In genomic region chr8:87609651-87610192, GRCm38 (mm10) we compare ENCODE assay signal across 33 mouse cellular contexts. TPM values are rescaled to one million over a fixed set of nuclear protein-coding genes. Genes with fewer than 3 reads are reported as not detected.
DNase-seq lines count a peak whose midpoint lies in the region; ATAC-seq lines count a peak whose summit lies in the region.
"Had no signal": no experiment of that assay in that cellular context is flagged by ENCODE, and none has a peak within 500 bp of the region (broad histone marks: within the 10 kb centered on the region; RNA-seq: fewer than 3 reads in every experiment).

No protein-coding gene starts in this region.

- 0 out of 2 replicates have a peak, but pooled peaks have one; percentile 39 for ATAC-seq in embryonic facial prominence, embryonic 14.5 days (ENCODE audit: low read depth)
- ATAC-seq in megakaryocyte progenitor cell, adult 5-6 weeks (replicated peaks; ENCODE audit: poor library complexity) = peak; percentile 71
- ATAC-seq: forebrain, embryonic 13.5 days; forebrain, embryonic 16.5 days; hindbrain, embryonic 16.5 days; intestine, embryonic 15.5 days; Patski had no signal

- H3K9ac ChIP-seq in embryonic facial prominence, embryonic 14.5 days (ENCODE audit: low read depth, low read length) = no peak overlapping the region
- H3K9ac ChIP-seq: embryonic facial prominence, embryonic 13.5 days; forebrain, embryonic 13.5 days; heart, embryonic 12.5 days; heart, embryonic 15.5 days; hindbrain, embryonic 13.5 days; intestine, embryonic 15.5 days had no signal

- H3K9me3 ChIP-seq in embryonic facial prominence, embryonic 14.5 days (ENCODE audit: control insufficient read depth, low read length) = no peaks in the 10 kb centered on the region
- no peaks in the 10 kb centered on the region for H3K9me3 ChIP-seq in embryonic facial prominence, embryonic 10.5 days
- H3K9me3 ChIP-seq: embryonic facial prominence, embryonic 13.5 days; forebrain, embryonic 10.5 days; forebrain, embryonic 13.5 days; heart, embryonic 12.5 days; heart, embryonic 15.5 days; hindbrain, embryonic 10.5 days; hindbrain, embryonic 13.5 days; intestine, embryonic 15.5 days had no signal

- no peak overlapping the region for H3K4me2 ChIP-seq in embryonic facial prominence, embryonic 14.5 days (ENCODE audit: low read depth, low read length)
- H3K4me2 ChIP-seq: embryonic facial prominence, embryonic 13.5 days; forebrain, embryonic 13.5 days; heart, embryonic 12.5 days; heart, embryonic 15.5 days; hindbrain, embryonic 13.5 days; intestine, embryonic 15.5 days had no signal

- H3K27me3 ChIP-seq in embryonic facial prominence, embryonic 14.5 days (replicated peaks; ENCODE audit: control insufficient read depth, insufficient read depth, low read length) = no peaks in the 10 kb centered on the region
- H3K27me3 ChIP-seq in embryonic facial prominence, embryonic 10.5 days (replicated peaks; ENCODE audit: low read depth, poor library complexity, severe bottlenecking) = peaks cover 11% of the 10 kb centered on the region
- H3K27me3 ChIP-seq: CH12.LX; forebrain, embryonic 13.5 days; hindbrain, embryonic 13.5 days; intestine, embryonic 15.5 days had no signal

- WGBS in embryonic facial prominence, embryonic 14.5 days = 77% methylated on average over 4 of the region's 4 CpGs
- 93% methylated on average over 4 of the region's 4 CpGs for WGBS in embryonic facial prominence, embryonic 10.5 days

- DNase-seq in embryonic facial prominence, embryonic 14.5 days (ENCODE audit: low spot score) = peak; percentile 52
- DNase-seq in embryonic facial prominence, embryonic 10.5 days (ENCODE audit: low spot score) = no peak
- DNase-seq in gastrocnemius, adult 8-10 months (ENCODE audit: low spot score in 2 of 2) = peak; percentile 5 to 29
- no peak for DNase-seq in gastrocnemius, postnatal 4 days (ENCODE audit: low spot score in 2 of 2)
- DNase-seq in adrenal gland, postnatal 10 days = no peak
- DNase-seq: adrenal gland, postnatal 14 days; B cell, adult 2 months; cerebellum, adult 11 months; cerebellum, adult 2 months; cerebellum, adult 9-11 months; cerebellum, postnatal 25 days; gastrocnemius, postnatal 25 days; heart, adult 18-20 months; heart, postnatal 10 days; heart, postnatal 36 days; kidney, adult 18-20 months had no signal

- no peaks in the 10 kb centered on the region for H3K4me1 ChIP-seq in embryonic facial prominence, embryonic 14.5 days (ENCODE audit: control insufficient read depth, insufficient read depth, low read length)
- H3K4me1 ChIP-seq in embryonic facial prominence, embryonic 10.5 days = no peaks in the 10 kb centered on the region
- H3K4me1 ChIP-seq: embryonic facial prominence, embryonic 13.5 days; forebrain, embryonic 10.5 days; forebrain, embryonic 13.5 days; heart, embryonic 12.5 days; heart, embryonic 15.5 days; intestine, embryonic 15.5 days had no signal

- no peak overlapping the region for H3K4me3 ChIP-seq in embryonic facial prominence, embryonic 14.5 days (ENCODE audit: low read depth, low read length)
- no peak overlapping the region for H3K4me3 ChIP-seq in embryonic facial prominence, embryonic 10.5 days
- H3K4me3 ChIP-seq: embryonic facial prominence, embryonic 13.5 days; forebrain, embryonic 10.5 days; forebrain, embryonic 13.5 days; heart, embryonic 12.5 days; heart, embryonic 15.5 days; hindbrain, embryonic 10.5 days; hindbrain, embryonic 13.5 days; intestine, embryonic 15.5 days had no signal

- H3K36me3 ChIP-seq in embryonic facial prominence, embryonic 14.5 days (ENCODE audit: control insufficient read depth, insufficient read depth, low read length) = no peaks in the 10 kb centered on the region
- no peaks in the 10 kb centered on the region for H3K36me3 ChIP-seq in embryonic facial prominence, embryonic 10.5 days (replicated peaks)
- H3K36me3 ChIP-seq: embryonic facial prominence, embryonic 13.5 days; forebrain, embryonic 10.5 days; G1E; heart, embryonic 12.5 days; heart, embryonic 15.5 days; hindbrain, embryonic 10.5 days; hindbrain, embryonic 13.5 days; intestine, embryonic 15.5 days had no signal

- no peak overlapping the region for H3K27ac ChIP-seq in embryonic facial prominence, embryonic 14.5 days (replicated peaks; ENCODE audit: low read depth, low read length)
- H3K27ac ChIP-seq in embryonic facial prominence, embryonic 10.5 days (replicated peaks) = no peak overlapping the region
- H3K27ac ChIP-seq: embryonic facial prominence, embryonic 13.5 days; forebrain, embryonic 10.5 days; forebrain, embryonic 13.5 days; heart, embryonic 15.5 days; hindbrain, embryonic 10.5 days; hindbrain, embryonic 13.5 days; intestine, embryonic 15.5 days had no signal

RNA-seq across cellular contexts. Expression of gene 4933402J07Rik, which starts 46.1 kb away (rescaled TPM):
- not detected in 2 replicates for polyA plus RNA-seq in embryonic facial prominence, embryonic 14.5 days (2014; fragmentation: Nextera tagmentation; extraction: Ambion mirVana)
- not detected in 2 replicates for polyA plus RNA-seq in embryonic facial prominence, embryonic 10.5 days (2016; fragmentation: Nextera tagmentation; extraction: Ambion mirVana)
- not detected for total RNA-seq in gastrocnemius, adult 8-10 months (2022)
- total RNA-seq in gastrocnemius, postnatal 4 days (2021) = not detected
- not detected in 2 replicates for total RNA-seq in megakaryocyte progenitor cell, adult 5-6 weeks (2015)
- not detected in 2 replicates for total RNA-seq in megakaryocyte progenitor cell, adult 5-6 weeks (2017)
- not detected for total RNA-seq in adrenal gland, postnatal 10 days (2021)
- total RNA-seq: adrenal gland, adult 18-20 months; adrenal gland, postnatal 14 days; adrenal gland, postnatal 4 days; CH12.LX; common myeloid progenitor, adult 5-6 weeks; G1E; gastrocnemius, postnatal 25 days; heart, adult 18-20 months; heart, postnatal 10 days; heart, postnatal 36 days had no signal
- polyA plus RNA-seq: embryonic facial prominence, embryonic 13.5 days; forebrain, embryonic 10.5 days; forebrain, embryonic 13.5 days; forebrain, embryonic 16.5 days; G1E; heart, embryonic 12.5 days; heart, embryonic 15.5 days; hindbrain, embryonic 10.5 days; hindbrain, embryonic 13.5 days; hindbrain, embryonic 16.5 days; intestine, embryonic 15.5 days; Patski had no signal

Comparison
In these comparisons a context has a peak if more than half of its experiments do, and no peak if none do; other contexts are left out.
1. DNase-seq: peak in embryonic facial prominence, embryonic 14.5 days (single experiment) and gastrocnemius, adult 8-10 months (2 of 2); none in embryonic facial prominence, embryonic 10.5 days (single experiment), gastrocnemius, postnatal 4 days (0 of 2) and adrenal gland, postnatal 10 days (single experiment).